Mouse (Mus musculus): ENCODE results near the gene Hoxc9. TPM values are rescaled to one million over a fixed set of nuclear protein-coding genes. Genes with fewer than 3 reads are reported as not detected.

Gene Hoxc9
- polyA plus RNA-seq, 1 experiment from 2014 or later = not detected

DNA sequence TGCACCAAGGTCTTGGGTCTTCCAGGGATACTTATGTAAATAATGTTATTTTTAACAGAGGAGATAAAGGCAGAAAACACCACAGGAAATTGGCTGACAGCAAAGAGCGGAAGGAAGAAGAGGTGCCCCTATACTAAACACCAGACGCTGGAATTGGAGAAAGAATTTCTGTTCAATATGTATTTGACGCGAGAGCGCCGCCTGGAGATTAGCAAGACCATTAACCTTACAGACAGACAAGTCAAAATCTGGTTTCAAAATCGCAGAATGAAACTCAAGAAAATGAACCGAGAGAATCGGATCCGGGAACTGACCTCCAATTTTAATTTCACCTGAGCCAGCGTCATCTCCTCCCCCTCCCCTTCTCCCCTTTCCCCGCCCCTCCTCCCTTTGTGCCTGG is 5.5 kb upstream of the Hoxc9 start:
- WGBS = 3% methylated on average over 12 of the region's 12 CpGs
- H3K4me3 ChIP-seq (ENCODE audit: low read depth, low read length) = no peak overlapping the region
- TF ChIP-seq CTCF (IDR thresholded peaks at IDR 0.05; ENCODE audit: low read depth) (peak; percentile 55), EP300 (optimal IDR thresholded peaks at IDR 0.05) (no peak)
- no peaks in the 10 kb centered on the region for H3K4me1 ChIP-seq (replicated peaks; ENCODE audit: control insufficient read depth, insufficient read depth)
- ATAC-seq (ENCODE audit: low FRiP score, low TSS enrichment) (no peak), DNase-seq (ENCODE audit: low spot score) (no peak)
- H3K4me2 ChIP-seq (replicated peaks; ENCODE audit: low read depth) = no peak overlapping the region
- H3K9me3 ChIP-seq (ENCODE audit: control insufficient read depth, low read length) = no peaks in the 10 kb centered on the region
- no peaks in the 10 kb centered on the region for H3K36me3 ChIP-seq (ENCODE audit: control insufficient read depth, insufficient read depth, low read length)
- no peak overlapping the region for H3K27ac ChIP-seq (replicated peaks)
- H3K9ac ChIP-seq (ENCODE audit: low read length) = no peak overlapping the region
- peaks cover 52% of the 10 kb centered on the region for H3K27me3 ChIP-seq (ENCODE audit: control insufficient read depth, insufficient read depth, low read length)

DNA sequence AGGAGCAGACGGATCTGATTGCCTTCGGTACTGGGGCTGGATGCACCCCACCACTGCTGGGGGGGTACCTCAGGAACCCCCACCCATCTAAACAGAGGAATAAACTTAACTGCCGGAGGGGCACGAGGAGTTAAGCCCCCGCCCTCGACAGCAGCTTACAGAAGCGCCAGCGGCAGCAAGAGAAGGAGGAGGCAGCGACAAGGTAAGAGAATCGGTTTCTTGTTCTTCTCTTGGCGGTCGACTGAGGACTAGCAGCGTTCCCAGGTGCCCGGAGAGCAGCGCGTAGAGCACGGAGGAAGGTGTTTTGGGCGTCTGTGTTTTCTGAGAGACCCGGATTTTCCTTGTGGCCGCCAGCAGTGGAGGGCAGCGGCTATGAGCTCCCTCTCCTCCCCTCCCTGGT is 4.0 kb upstream of the Hoxc9 start:
- Histone ChIP-seq H3K27ac (replicated peaks) (no peak overlapping the region), H3K36me3 (ENCODE audit: control insufficient read depth, insufficient read depth, low read length) (no peaks in the 10 kb centered on the region), H3K9ac (ENCODE audit: low read length) (no peak overlapping the region), H3K4me2 (replicated peaks; ENCODE audit: low read depth) (no peak overlapping the region), H3K9me3 (ENCODE audit: control insufficient read depth, low read length) (no peaks in the 10 kb centered on the region), H3K27me3 (ENCODE audit: control insufficient read depth, insufficient read depth, low read length) (peaks cover 50% of the 10 kb centered on the region), H3K4me3 (ENCODE audit: low read depth, low read length) (no peak overlapping the region), H3K4me1 (replicated peaks; ENCODE audit: control insufficient read depth, insufficient read depth) (no peaks in the 10 kb centered on the region)
- ATAC-seq (ENCODE audit: low FRiP score, low TSS enrichment) = no peak
- no peak for DNase-seq (ENCODE audit: low spot score)
- TF ChIP-seq CTCF (IDR thresholded peaks at IDR 0.05; ENCODE audit: low read depth) = no peak
- 3% methylated on average over 21 of the region's 21 CpGs for WGBS

DNA sequence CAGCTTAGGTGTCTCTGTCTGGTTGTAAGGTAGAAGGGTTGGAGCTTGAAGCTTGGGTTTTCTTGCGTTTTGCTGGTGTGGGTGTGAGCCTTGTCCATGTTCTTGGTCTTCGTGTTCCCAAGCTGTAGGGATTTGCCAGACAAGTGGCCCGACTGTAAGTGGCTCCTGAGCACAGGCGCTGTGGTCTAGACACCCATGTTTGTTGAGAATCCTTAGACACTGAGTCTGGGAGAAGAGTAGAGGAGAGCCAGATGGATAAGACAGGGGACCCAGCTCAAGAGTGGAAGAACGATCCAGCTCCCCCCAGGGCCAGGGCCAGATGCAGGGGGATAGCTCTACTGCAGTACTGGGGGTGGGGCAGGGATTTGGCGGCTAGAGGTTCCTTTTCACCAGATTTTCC is 3.5 kb upstream of the Hoxc9 start:
- ATAC-seq (ENCODE audit: low FRiP score, low TSS enrichment) (no peak), DNase-seq (ENCODE audit: low spot score) (no peak)
- no peak overlapping the region for H3K4me3 ChIP-seq (ENCODE audit: low read depth, low read length)
- H3K27me3 ChIP-seq (ENCODE audit: control insufficient read depth, insufficient read depth, low read length) = peaks cover 47% of the 10 kb centered on the region
- no peak overlapping the region for H3K4me2 ChIP-seq (replicated peaks; ENCODE audit: low read depth)
- 9% methylated on average over 6 of the region's 6 CpGs for WGBS
- H3K36me3 ChIP-seq (ENCODE audit: control insufficient read depth, insufficient read depth, low read length) = no peaks in the 10 kb centered on the region
- no peak overlapping the region for H3K27ac ChIP-seq (replicated peaks)
- H3K4me1 ChIP-seq (replicated peaks; ENCODE audit: control insufficient read depth, insufficient read depth) = no peaks in the 10 kb centered on the region
- H3K9me3 ChIP-seq (ENCODE audit: control insufficient read depth, low read length) = no peaks in the 10 kb centered on the region
- H3K9ac ChIP-seq (ENCODE audit: low read length) = no peak overlapping the region
- TF ChIP-seq CTCF (IDR thresholded peaks at IDR 0.05; ENCODE audit: low read depth) (no peak), EP300 (optimal IDR thresholded peaks at IDR 0.05) (no peak)

DNA sequence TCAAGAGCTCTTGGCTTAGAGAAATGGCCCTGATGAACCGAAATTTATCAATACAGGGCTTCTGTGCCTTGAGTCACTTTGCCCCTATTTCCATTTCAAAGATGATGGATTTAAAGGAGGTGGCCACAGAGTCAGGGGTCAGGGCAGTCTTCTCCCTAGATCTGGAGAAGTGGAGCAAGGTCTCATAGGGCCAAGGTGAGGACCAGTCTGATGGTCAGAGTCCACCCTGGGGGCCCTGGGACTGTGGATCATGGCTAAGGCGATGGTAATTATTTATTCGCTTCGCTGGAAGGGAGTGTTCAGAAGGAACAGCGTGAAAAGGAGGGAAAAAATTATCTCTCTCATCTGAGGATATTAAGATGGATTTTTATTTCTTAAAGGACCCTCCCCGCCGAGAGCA is 1.2 kb upstream of the Hoxc9 start:
- Histone ChIP-seq H3K4me3 (ENCODE audit: low read depth, low read length) (no peak overlapping the region), H3K4me1 (replicated peaks; ENCODE audit: control insufficient read depth, insufficient read depth) (no peaks in the 10 kb centered on the region), H3K36me3 (ENCODE audit: control insufficient read depth, insufficient read depth, low read length) (no peaks in the 10 kb centered on the region), H3K9me3 (ENCODE audit: control insufficient read depth, low read length) (no peaks in the 10 kb centered on the region), H3K9ac (ENCODE audit: low read length) (no peak overlapping the region), H3K27me3 (ENCODE audit: control insufficient read depth, insufficient read depth, low read length) (peaks cover 46% of the 10 kb centered on the region), H3K4me2 (replicated peaks; ENCODE audit: low read depth) (no peak overlapping the region), H3K27ac (replicated peaks) (no peak overlapping the region)
- DNase-seq (ENCODE audit: low spot score) (no peak), ATAC-seq (ENCODE audit: low FRiP score, low TSS enrichment) (no peak)
- 7% methylated on average over 7 of the region's 7 CpGs for WGBS
- no peak for TF ChIP-seq EP300 (optimal IDR thresholded peaks at IDR 0.05)
- no peak for TF ChIP-seq CTCF (IDR thresholded peaks at IDR 0.05; ENCODE audit: low read depth)

DNA sequence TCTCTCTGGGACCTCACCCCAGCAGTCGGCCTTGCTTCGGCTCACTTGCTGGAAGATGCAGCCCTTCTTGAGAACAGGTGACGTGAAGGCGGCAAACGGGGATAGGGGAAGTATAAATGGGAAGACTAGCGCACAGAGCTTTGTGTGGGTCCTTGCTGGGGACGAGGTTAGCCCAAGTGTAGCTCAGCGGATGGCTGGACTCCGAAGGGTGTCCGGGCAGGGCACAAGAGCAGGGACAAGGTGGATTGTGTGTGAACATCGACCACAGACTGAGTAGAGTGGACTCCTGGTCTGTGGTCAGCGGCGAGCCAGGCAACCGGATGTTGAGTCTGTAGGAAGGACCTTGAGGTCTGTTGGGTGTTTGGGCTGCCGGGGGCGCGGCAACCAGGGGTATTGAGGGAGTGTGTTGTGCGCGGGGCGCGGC is 539 bp upstream of the Hoxc9 start:
- Histone ChIP-seq H3K9me3 (ENCODE audit: control insufficient read depth, low read length) (no peaks in the 10 kb centered on the region), H3K4me1 (replicated peaks; ENCODE audit: control insufficient read depth, insufficient read depth) (no peaks in the 10 kb centered on the region), H3K36me3 (ENCODE audit: control insufficient read depth, insufficient read depth, low read length) (no peaks in the 10 kb centered on the region), H3K27ac (replicated peaks) (no peak overlapping the region), H3K4me2 (replicated peaks; ENCODE audit: low read depth) (no peak overlapping the region), H3K27me3 (ENCODE audit: control insufficient read depth, insufficient read depth, low read length) (peaks cover 45% of the 10 kb centered on the region), H3K4me3 (ENCODE audit: low read depth, low read length) (no peak overlapping the region), H3K9ac (ENCODE audit: low read length) (no peak overlapping the region)
- no peak for TF ChIP-seq CTCF (IDR thresholded peaks at IDR 0.05; ENCODE audit: low read depth)
- TF ChIP-seq EP300 (optimal IDR thresholded peaks at IDR 0.05) = no peak
- DNase-seq (ENCODE audit: low spot score) (no peak), ATAC-seq (ENCODE audit: low FRiP score, low TSS enrichment) (no peak)
- 1% methylated on average over 21 of the region's 21 CpGs for WGBS

DNA sequence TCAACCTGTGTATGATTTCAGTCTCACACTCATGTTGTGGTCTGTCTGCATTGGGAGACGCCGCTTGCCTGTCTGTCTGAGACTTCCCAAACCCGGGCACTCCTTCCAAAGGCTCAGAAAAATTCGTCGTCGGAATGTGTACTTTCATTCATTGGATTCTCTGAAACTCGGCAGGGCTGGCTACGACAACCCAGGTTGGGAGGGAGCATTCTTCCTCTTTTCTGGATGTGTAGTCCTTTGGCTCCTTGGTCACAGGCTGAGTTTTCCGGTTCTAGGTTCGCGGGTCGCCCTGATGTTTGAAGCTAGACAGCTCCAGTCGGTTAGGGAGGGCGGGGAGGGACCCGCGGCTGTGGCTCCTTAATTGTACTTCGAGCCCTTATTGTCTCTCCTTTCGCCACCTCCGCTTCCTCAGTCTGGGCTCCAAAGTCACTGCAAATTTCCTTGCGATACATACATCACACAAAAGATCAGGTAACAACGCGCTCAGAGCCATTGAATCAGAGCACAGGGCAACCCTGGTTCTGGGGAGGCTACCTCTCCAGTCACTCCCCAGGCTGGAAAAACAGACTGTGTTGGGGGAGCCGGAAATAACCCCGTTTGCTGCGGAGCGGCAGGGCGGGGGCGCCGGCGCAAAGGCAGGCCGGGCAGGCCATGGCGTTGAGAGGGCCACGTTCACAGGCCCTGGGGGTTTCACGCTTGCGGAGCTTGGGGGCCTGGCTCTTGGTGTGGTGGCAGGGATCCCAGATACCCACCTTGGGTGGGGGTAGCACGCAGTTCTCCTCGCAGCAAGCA is 588 bp downstream of the Hoxc9 start:
- H3K27me3 ChIP-seq (ENCODE audit: control insufficient read depth, insufficient read depth, low read length) = peaks cover 56% of the 10 kb centered on the region
- H3K9me3 ChIP-seq (ENCODE audit: control insufficient read depth, low read length) = no peaks in the 10 kb centered on the region
- no peaks in the 10 kb centered on the region for H3K4me1 ChIP-seq (replicated peaks; ENCODE audit: control insufficient read depth, insufficient read depth)
- WGBS = 3% methylated on average over 37 of the region's 37 CpGs
- DNase-seq (ENCODE audit: low spot score) (no peak), ATAC-seq (ENCODE audit: low FRiP score, low TSS enrichment) (no peak)
- H3K4me2 ChIP-seq (replicated peaks; ENCODE audit: low read depth) = peak overlapping the region; percentile 36
- H3K9ac ChIP-seq (ENCODE audit: low read length) = no peak overlapping the region
- H3K36me3 ChIP-seq (ENCODE audit: control insufficient read depth, insufficient read depth, low read length) = no peaks in the 10 kb centered on the region
- TF ChIP-seq CTCF (IDR thresholded peaks at IDR 0.05; ENCODE audit: low read depth) = no peak
- TF ChIP-seq EP300 (optimal IDR thresholded peaks at IDR 0.05) = no peak
- H3K4me3 ChIP-seq (ENCODE audit: low read depth, low read length) = peak overlapping the region; percentile 23
- no peak overlapping the region for H3K27ac ChIP-seq (replicated peaks)

Data from stomach, postnatal 0 days (tissue).